Mouse (Mus musculus) kidney, adult 10 weeks (tissue): Measurements from ENCODE around the gene Fcna. TPM values are rescaled to one million over a fixed set of nuclear protein-coding genes. Genes with fewer than 3 reads are reported as not detected.

Experiments used
- polyA plus RNA-seq: library from polyadenylated mRNA; stranded (reverse); fragments of 350-450 nt; fragmentation: Illumina TruSeq; extraction: RNeasy Lipid Tissue Mini Kit (QIAGEN cat#74804); gene quantifications from one replicate; pipeline ENCODE4 v1.2.3, GENCODE M21; 2014; ENCODE audit warnings: low read depth, low replicate concordance

Gene Fcna
- polyA plus RNA-seq, result not detected

DNA sequence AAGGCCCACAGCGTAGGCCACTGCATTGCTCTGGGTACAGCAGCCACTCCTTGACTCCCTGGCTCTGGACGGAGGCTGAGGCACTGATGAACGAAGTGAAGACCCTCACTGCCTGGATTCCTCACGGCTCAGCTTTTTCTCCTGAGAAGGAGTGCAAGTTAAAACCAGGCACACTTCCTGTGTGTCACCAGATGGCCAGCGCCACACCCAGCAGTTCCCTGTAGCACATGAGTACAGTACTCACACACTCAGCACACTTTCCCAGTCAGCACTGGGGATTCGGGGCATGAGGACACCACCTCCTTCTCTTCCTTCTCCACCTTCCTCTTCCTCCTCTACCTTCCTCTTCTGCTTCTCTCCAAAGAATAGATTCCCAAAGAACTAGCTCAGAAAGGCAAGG, at the start of gene Fcna:
TSS of gene Fcna (minus strand) at position 220 of the 400 bp plus-strand sequence.

DNA sequence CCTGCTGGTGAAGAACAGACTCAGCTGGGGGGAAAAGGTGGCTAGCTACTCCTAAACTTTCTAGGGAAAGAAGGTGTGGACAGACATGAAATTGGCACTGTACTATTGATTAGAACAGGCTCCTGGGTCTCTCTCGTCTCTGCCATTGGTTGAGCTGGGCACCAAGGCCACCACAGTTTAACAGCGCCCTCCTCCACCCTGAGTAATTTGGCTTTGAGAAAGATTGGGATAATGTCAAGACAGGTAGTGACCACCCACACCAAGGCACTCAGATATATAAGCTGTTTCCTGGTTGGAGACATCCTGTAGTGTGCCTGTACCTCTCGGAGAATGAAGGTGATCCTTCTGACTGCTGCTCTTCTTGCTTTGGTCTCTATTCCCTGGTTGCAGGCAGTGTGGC, 48.7 kb upstream of the Fcna start, which contains the start of gene Lcn6:
TSS of gene Lcn6 (plus strand) at position 301 of the 400 bp plus-strand sequence.

DNA sequence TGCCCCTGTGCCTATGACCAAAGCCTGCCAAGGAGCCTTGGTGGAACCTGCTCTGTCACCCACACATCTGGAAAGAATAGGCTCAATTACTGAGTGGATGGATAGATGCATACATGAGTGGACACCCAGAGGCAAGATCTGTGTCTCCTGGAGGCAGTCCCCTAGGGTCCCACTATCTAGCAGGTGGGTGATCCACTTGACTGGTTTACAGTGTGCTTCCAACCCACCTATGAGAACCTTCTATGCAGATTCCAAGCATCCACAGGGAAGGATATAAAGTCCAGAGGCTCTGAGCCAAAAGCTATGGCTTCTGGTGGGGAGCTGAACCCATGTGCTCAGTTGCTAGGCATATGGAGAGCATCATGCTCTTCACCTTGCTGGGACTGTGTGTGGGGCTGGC, 29.8 kb upstream of the Fcna start, which contains the start of gene Lcn5:
TSS of gene Lcn5 (plus strand) at position 301 of the 400 bp plus-strand sequence.

DNA sequence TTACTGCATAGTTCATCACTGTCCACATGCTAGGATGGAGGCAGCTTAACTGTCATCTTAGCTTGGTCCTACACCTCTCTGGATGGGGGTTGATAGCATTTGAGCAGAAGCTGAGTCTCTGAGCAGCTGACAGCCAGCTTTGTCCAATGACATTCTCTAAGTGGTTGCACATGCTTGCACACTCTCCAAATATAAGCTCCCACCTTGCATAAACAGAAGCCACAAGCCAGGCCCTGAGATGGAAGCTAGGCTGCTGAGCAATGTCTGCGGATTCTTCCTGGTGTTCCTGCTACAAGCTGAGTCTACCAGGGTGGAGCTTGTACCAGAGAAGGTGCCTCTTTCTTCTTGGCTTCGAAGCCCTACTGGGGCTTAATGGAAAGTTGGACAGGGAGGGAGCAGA, 25.1 kb upstream of the Fcna start, which contains the start of gene Lcn8:
TSS of gene Lcn8 (plus strand) at position 219 of the 400 bp plus-strand sequence.

DNA sequence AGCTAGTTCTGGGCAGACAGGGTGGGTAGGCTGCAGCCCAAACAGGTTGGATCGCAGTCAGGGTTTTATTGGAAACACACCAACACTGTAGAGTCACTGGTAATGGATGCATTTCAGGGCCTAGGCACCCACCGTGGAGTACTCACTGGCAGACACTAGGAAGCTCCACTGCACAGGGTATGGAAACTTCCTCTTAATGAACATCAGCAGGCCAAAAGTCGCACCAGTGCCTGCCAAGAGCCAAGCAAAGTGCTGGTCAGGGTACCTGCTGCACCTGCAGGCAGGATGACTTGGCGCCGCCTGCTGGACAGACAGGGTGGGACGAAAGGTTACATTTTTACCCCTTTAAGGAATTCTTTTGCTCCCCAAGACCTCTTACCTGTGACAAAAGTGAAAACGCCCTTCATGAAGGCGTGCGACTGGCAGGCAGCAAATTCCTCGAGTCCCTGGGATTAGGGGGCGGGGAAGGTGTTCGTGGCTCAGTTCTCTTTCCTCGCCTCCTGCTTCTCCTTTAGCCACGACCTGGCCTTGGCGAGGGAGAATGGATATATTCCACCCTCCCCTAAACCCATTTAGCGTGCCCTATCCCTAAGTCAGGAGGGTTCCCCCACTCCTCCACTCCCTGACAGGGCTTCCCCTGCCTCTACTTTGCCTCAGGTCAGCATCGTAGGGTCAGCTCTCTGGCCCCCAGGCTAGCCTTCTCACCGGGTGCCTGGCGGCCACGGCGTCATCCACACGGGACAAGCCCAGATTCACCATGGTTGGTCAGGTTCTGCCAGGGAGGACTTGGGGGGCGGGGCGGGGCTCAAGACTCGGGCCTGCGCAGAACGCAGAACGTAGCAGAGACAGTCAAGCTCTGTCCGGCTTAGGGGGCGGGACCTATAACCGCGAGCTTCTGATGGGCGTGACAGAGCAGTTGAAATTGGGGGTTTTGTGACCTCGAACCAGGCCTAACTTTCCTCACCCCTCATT, 6.3 kb downstream of the Fcna start, which contains the start of gene Tmem141:
TSS of gene Tmem141 (minus strand) at position 777 of the 972 bp plus-strand sequence.

DNA sequence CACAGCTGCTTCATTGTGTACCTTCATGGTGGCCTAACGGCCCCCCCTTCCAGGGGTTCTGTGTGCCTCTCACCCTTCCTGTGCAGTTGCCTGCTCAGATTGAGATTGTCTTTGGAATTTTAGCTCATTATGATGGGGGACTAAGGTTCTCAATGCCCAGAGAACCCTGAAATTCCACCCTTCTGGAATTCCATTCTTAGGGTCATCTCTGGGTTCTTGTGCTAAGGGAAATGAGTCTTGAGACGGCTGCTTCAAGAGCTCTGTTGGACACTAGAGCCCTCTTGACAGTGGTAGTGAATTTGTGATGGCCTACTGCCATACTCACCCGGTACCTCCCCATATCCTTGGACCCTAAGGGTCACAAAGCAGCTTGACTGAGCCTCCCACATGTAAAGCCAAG, 10.3 kb downstream of the Fcna start, which contains the start of gene Ccdc183:
TSS of gene Ccdc183 (minus strand) at position 101 of the 400 bp plus-strand sequence.

DNA sequence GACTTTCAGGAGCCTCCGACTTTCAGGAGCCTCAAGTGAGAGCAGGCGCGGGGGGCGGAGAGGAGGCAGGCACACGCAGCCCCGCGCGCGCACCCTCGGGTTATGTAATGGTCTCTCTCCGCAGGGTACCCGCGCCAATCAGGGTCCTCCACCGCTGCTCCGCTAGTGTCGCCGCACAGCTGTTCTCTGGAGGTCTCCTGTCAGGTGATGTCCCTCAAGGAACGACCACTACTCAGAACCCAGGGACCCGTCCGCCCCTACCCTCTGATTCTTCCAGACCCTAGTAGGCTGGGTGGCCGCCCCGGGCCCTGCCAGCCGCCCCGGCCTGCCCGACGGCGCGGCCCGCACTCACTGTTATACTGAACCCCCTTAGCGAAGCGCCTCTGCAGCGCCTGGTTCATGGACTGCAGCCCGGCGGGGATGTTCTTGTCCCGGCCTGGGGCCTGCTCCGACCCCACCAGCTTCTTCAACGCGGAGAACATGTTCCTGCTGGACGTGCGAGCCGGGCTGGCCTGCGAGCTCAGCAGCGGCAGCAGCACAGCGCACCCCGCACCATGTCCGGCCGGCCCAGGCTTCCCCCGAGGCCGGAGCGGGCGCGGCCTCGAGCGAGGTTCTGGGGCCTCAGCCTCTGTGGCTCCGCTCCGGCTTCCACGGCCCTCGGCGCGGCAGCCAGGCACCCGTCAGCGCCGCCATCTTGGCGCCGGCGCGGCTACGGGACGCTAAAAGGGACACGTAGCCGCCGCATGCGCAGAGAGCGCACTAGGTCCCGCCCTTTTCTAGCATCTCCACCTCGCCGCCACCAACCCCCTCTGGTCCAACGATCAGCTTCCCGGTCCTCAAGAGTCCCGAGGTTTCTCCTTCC, 19.8 kb downstream of the Fcna start, which contains the start of gene Rabl6:
TSS of gene Rabl6 (minus strand) at position 761 of the 862 bp plus-strand sequence.

DNA sequence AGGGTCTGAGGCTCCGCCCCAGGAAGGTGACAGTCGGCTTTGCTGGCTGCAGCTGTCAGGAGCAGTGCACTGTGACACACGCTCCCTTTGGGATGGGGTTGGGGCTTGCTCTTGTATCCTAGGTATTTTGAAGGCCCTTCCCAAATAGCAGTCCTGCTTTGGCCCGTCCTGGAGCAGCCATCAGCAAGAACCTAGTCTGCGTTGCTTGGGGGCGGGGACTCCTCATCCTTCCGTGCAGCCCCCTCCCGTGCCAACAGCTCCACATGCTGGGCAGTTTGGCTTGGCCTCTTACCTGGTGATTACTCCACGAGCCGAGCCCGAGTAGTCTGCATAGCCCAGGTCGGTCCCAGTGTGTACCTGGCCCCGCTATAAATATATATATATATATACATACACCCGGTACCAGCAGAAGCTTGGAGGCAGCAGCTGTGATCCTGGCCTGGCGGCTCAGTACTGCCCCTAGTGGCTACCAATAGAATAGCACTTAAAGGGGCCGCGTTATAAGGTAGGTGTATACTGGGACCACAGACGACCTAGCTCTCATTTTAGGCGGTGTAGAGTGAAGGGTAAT, 46.5 kb downstream of the Fcna start, which contains the start of gene Ajm1:
TSS of gene Ajm1 (minus strand) at position 464 of the 571 bp plus-strand sequence.

Other genes with a start within 250 kb of the Fcna start
- 0.36 TPM for gene Entpd2, start 232.2 kb downstream of the Fcna start, polyA plus RNA-seq
- 4.3 TPM for gene Npdc1, start 228.7 kb downstream of the Fcna start, polyA plus RNA-seq
- not detected for gene Fut7, start 204.8 kb downstream of the Fcna start, polyA plus RNA-seq
- 0.77 TPM for gene Abca2, start 199.3 kb downstream of the Fcna start, polyA plus RNA-seq
- gene Clic3, start 171.2 kb downstream of the Fcna start, polyA plus RNA-seq, result not detected
- gene Paxx, start 166.9 kb downstream of the Fcna start, polyA plus RNA-seq, result 2.2 TPM
- gene Ptgds, start 158.0 kb downstream of the Fcna start, polyA plus RNA-seq, result not detected
- not detected for gene Lcn12, start 134.1 kb downstream of the Fcna start, polyA plus RNA-seq
- gene Fbxw5, start 127.3 kb downstream of the Fcna start, polyA plus RNA-seq, result 0.40 TPM
- 1.7 TPM for gene C8g, start 126.3 kb downstream of the Fcna start, polyA plus RNA-seq
- 0.65 TPM for gene Traf2, start 81.1 kb downstream of the Fcna start, polyA plus RNA-seq
- 0.89 TPM for gene Edf1, start 70.2 kb downstream of the Fcna start, polyA plus RNA-seq
- not detected for gene Mamdc4, start 53.2 kb downstream of the Fcna start, polyA plus RNA-seq
- 1.1 TPM for gene Phpt1, start 52.8 kb downstream of the Fcna start, polyA plus RNA-seq
- gene Ajm1, start 46.3 kb downstream of the Fcna start, polyA plus RNA-seq, result not detected
- 37.2 TPM for gene Rabl6, start 19.5 kb downstream of the Fcna start, polyA plus RNA-seq
- gene Ccdc183, start 10.4 kb downstream of the Fcna start, polyA plus RNA-seq, result not detected
- 4.8 TPM for gene Tmem141, start 6.0 kb downstream of the Fcna start, polyA plus RNA-seq
- gene Lcn8, start 25.1 kb upstream of the Fcna start, polyA plus RNA-seq, result not detected
- not detected for gene Lcn5, start 29.9 kb upstream of the Fcna start, polyA plus RNA-seq
- gene Lcn6, start 48.8 kb upstream of the Fcna start, polyA plus RNA-seq, result not detected
- gene Lcn10, start 54.7 kb upstream of the Fcna start, polyA plus RNA-seq, result not detected
- gene Obp2a, start 72.0 kb upstream of the Fcna start, polyA plus RNA-seq, result not detected
- gene Bmyc, start 78.7 kb upstream of the Fcna start, polyA plus RNA-seq, result 2.8 TPM
- gene Obp2b, start 109.0 kb upstream of the Fcna start, polyA plus RNA-seq, result not detected
- gene Lcn3, start 137.5 kb upstream of the Fcna start, polyA plus RNA-seq, result not detected
- gene Lcn11, start 149.0 kb upstream of the Fcna start, polyA plus RNA-seq, result not detected
- not detected for gene Gm13539, start 154.2 kb upstream of the Fcna start, polyA plus RNA-seq
- not detected for gene Glt6d1, start 187.8 kb upstream of the Fcna start, polyA plus RNA-seq
- not detected for gene Lcn9, start 195.1 kb upstream of the Fcna start, polyA plus RNA-seq
- gene Sohlh1, start 219.2 kb upstream of the Fcna start, polyA plus RNA-seq, result not detected
- 0.97 TPM for gene Kcnt1, start 235.7 kb upstream of the Fcna start, polyA plus RNA-seq